Mouse (Mus musculus): ENCODE data around the gene Cntd1. TPM values are rescaled to one million over a fixed set of nuclear protein-coding genes. Genes with fewer than 3 reads are reported as not detected.
A peak's percentile ranks its signal among the peaks of the same experiment; 100 is the strongest.

The Cntd1 gene
- polyA plus RNA-seq, 1 experiment from 2014 or later, result 1.3 TPM

DNA sequence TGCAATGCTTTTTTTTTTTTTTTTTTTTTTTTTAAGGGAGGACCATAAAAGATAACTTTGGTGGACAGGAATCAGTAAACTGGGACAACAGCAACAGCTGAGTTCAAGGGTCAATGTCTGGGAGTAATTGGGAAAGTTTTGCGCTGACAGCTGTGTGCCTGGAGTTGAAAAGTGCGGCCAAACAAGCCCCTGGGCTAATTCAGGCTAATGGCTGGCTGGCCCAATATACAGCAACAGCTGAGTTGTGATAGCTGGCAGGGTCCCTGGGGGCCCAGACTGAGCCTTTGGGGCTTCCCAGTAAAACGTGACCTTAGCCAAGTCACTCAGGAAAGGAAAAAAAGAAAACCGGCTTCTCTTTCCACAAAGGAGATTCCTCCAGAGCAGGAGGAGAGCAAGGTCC, 33.7 kb upstream of the Cntd1 start:
- Histone ChIP-seq H3K36me3 (no peaks in the 10 kb centered on the region), H3K9me3 (no peaks in the 10 kb centered on the region), H3K4me3 (no peak overlapping the region), H3K27me3 (peaks cover 56% of the 10 kb centered on the region), H3K4me1 (replicated peaks) (peaks cover 16% of the 10 kb centered on the region), H3K27ac (no peak overlapping the region; the same call in 1 of the 2 replicates), H3K4me2 (peak overlapping the region; percentile 96; the same call in 1 of the 2 replicates), H3K9ac (no peak overlapping the region)
- no peak for ATAC-seq (ENCODE audit: low FRiP score)
- WGBS, result 35% methylated on average over 4 of the region's 4 CpGs

- Histone ChIP-seq H3K4me3 (peak within 1 kb of the TSS; percentile 59), H3K9me3 (no peaks in the 10 kb centered on the region), H3K27me3 (peaks cover 56% of the 10 kb centered on the region), H3K36me3 (no peaks in the 10 kb centered on the region), H3K27ac (peak within 1 kb of the TSS; percentile 60), H3K4me2 (peak within 1 kb of the TSS; percentile 96), H3K4me1 (replicated peaks) (peaks cover 16% of the 10 kb centered on the region), H3K9ac (peak within 1 kb of the TSS; percentile 82)
- under 1% methylated on average over 59 of the region's 63 CpGs for WGBS
- ATAC-seq (ENCODE audit: low FRiP score), result peak; percentile 68
Measured at GRCm38 (mm10) chr11:101245855-101246701, 32.7 kb upstream of the Cntd1 start, which contains the start of gene Ramp2. Ramp2 (plus strand) TSS chr11:101246028.

DNA sequence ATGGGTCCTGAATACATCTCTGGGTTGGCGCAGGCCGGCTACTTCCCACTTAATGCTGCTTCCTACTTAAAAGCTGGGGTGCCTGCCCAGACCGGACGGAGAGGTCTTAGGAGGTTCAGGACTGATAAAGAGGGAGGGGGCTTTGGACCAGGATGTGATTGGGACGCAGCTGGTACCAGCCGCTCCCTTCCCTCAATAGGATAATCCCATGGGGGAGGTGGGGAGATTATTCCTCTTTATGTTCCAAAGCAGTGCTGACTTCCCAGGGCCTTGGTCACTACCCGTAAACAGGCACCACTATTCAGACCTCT, 32.2 kb upstream of the Cntd1 start:
- Histone ChIP-seq H3K4me2 (peak overlapping the region; percentile 96), H3K9ac (peak overlapping the region; percentile 82), H3K4me3 (peak overlapping the region; percentile 59), H3K4me1 (replicated peaks) (peaks cover 16% of the 10 kb centered on the region), H3K9me3 (no peaks in the 10 kb centered on the region), H3K36me3 (no peaks in the 10 kb centered on the region), H3K27ac (peak overlapping the region; percentile 60), H3K27me3 (peaks cover 56% of the 10 kb centered on the region)
- ATAC-seq (ENCODE audit: low FRiP score), result peak; percentile 32; the same call in 1 of the 2 replicates
- WGBS, result 2% methylated on average over 7 of the region's 7 CpGs

GRCm38 (mm10) chr11:101247521-101248030, 31.2 kb upstream of the Cntd1 start:
- 79% methylated on average over 6 of the region's 6 CpGs for WGBS
- Histone ChIP-seq H3K9ac (no peak overlapping the region), H3K27ac (0 out of 2 replicates have a peak overlapping the region, but pooled peaks have one; percentile 12), H3K9me3 (no peaks in the 10 kb centered on the region), H3K4me2 (peak overlapping the region; percentile 96), H3K4me3 (peak overlapping the region; percentile 59), H3K4me1 (replicated peaks) (peaks cover 17% of the 10 kb centered on the region), H3K27me3 (peaks cover 54% of the 10 kb centered on the region), H3K36me3 (no peaks in the 10 kb centered on the region)
- no peak for ATAC-seq (ENCODE audit: low FRiP score)

GRCm38 (mm10) chr11:101248258-101248994, 30.4 kb upstream of the Cntd1 start:
- 39% methylated on average over 14 of the region's 14 CpGs for WGBS
- Histone ChIP-seq H3K4me1 (replicated peaks) (peaks cover 23% of the 10 kb centered on the region), H3K4me2 (peak overlapping the region; percentile 96; the same call in 1 of the 2 replicates), H3K27me3 (peaks cover 49% of the 10 kb centered on the region), H3K9ac (no peak overlapping the region), H3K36me3 (no peaks in the 10 kb centered on the region), H3K9me3 (no peaks in the 10 kb centered on the region), H3K4me3 (0 out of 2 replicates have a peak overlapping the region, but pooled peaks have one; percentile 12), H3K27ac (no peak overlapping the region)
- ATAC-seq (ENCODE audit: low FRiP score), result no peak

DNA sequence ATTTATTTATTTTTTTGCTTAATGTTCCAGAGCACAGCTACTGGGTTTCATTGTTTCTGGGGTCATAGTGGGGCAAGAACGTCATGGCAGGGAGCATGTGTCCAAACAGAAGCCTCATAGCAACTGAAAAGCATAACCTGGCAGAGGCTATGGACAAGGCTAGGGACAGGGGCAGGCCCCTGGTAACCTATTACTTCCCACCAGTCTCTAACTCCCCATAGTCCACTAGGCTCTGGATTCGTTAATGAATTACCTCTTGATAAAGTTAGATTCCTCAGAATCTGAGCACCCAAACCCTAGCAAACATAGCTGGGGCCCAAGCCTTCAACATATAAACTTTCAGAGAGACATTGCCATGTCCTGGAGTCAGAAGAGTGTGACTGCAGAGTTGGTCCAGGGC, 27.8 kb upstream of the Cntd1 start:
- Histone ChIP-seq H3K4me1 (replicated peaks) (peaks cover 28% of the 10 kb centered on the region), H3K36me3 (no peaks in the 10 kb centered on the region), H3K9ac (no peak overlapping the region), H3K27ac (no peak overlapping the region), H3K4me3 (no peak overlapping the region), H3K9me3 (no peaks in the 10 kb centered on the region), H3K27me3 (peaks cover 24% of the 10 kb centered on the region), H3K4me2 (no peak overlapping the region)
- ATAC-seq (ENCODE audit: low FRiP score), result no peak
- WGBS, result 72% methylated on average over 2 of the region's 2 CpGs

- WGBS, result 16% methylated on average over 7 of the region's 7 CpGs
- H3K4me2 ChIP-seq, result peak overlapping the region; percentile 95
- ATAC-seq (ENCODE audit: low FRiP score), result no peak
- peak overlapping the region; percentile 91 for H3K27ac ChIP-seq
- no peaks in the 10 kb centered on the region for H3K9me3 ChIP-seq
- peaks cover 16% of the 10 kb centered on the region for H3K4me1 ChIP-seq (replicated peaks)
- peaks cover 6% of the 10 kb centered on the region for H3K27me3 ChIP-seq
- H3K36me3 ChIP-seq, result peaks cover 6% of the 10 kb centered on the region
- H3K9ac ChIP-seq, result peak overlapping the region; percentile 95
- H3K4me3 ChIP-seq, result peak overlapping the region; percentile 90
Measured at GRCm38 (mm10) chr11:101252941-101253340, 25.9 kb upstream of the Cntd1 start.

GRCm38 (mm10) chr11:101253613-101254389, 25.0 kb upstream of the Cntd1 start, which contains the start of gene Vps25:
Vps25 (plus strand) TSS chr11:101253707.
- peak; percentile 88 for ATAC-seq (ENCODE audit: low FRiP score)
- Histone ChIP-seq H3K4me2 (peak within 1 kb of the TSS; percentile 95), H3K4me1 (replicated peaks) (peaks cover 16% of the 10 kb centered on the region), H3K27ac (peak within 1 kb of the TSS; percentile 91), H3K27me3 (0 out of 2 replicates have a peak, but pooled peaks cover under 1% of the 10 kb centered on the region), H3K36me3 (peaks cover 13% of the 10 kb centered on the region), H3K9me3 (no peaks in the 10 kb centered on the region), H3K4me3 (peak within 1 kb of the TSS; percentile 90), H3K9ac (peak within 1 kb of the TSS; percentile 95)
- under 1% methylated on average over 40 of the region's 40 CpGs for WGBS

DNA sequence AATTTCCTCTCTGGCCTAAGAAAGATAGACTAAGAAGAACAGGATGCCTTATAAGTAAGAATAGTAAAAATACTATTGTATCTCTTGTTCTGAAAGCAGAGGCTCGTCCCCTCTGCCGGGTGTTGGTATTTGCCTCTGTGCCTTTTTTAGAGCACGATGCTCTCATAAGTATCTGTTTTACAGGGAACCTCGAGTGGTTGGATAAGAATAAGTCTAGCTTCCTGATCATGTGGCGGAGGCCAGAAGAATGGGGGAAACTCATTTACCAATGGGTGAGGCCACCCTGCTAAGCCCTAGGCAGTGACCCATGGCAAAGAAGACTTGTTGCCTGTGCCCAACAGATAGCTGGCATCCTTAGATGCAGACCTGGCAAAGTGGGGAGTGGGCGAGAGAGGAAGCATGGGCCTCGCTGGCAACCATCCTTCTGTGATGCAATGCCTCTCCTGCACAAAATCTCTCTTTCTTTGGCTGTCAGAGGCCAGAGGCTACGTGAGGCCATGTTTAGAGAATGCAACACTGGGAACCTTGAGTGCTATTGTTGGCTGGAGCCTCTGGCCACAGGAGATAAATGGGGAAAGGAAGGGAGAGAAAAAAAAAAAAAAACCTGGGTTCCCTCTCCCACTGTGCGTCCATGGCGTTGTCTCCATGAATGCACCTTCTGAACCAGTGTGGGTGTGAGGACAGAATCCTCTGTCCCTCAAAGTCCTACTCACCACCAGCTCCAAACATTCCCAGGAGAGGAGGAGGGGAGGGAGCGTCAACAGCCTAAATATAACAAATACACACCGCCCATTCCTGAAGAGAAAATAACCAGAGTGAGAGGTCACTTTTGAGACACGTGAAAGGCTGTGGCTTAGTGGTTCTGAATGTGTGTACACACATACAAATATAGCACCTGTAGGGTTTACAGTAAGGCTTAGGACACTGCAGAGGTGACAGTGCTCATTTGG, 22.7 kb upstream of the Cntd1 start:
- H3K4me3 ChIP-seq, result no peak overlapping the region
- H3K9me3 ChIP-seq, result no peaks in the 10 kb centered on the region
- no peak overlapping the region for H3K4me2 ChIP-seq
- 87% methylated on average over 13 of the region's 13 CpGs for WGBS
- H3K27me3 ChIP-seq, result peaks cover 23% of the 10 kb centered on the region
- peaks cover 18% of the 10 kb centered on the region for H3K36me3 ChIP-seq
- H3K27ac ChIP-seq, result no peak overlapping the region
- no peak overlapping the region for H3K9ac ChIP-seq
- ATAC-seq (ENCODE audit: low FRiP score), result no peak
- peaks cover 36% of the 10 kb centered on the region for H3K4me1 ChIP-seq (replicated peaks)

GRCm38 (mm10) chr11:101259261-101259712, 19.5 kb upstream of the Cntd1 start:
- H3K27me3 ChIP-seq, result peaks cover 54% of the 10 kb centered on the region
- H3K4me1 ChIP-seq (replicated peaks), result peaks cover 47% of the 10 kb centered on the region
- H3K36me3 ChIP-seq, result peaks cover 18% of the 10 kb centered on the region
- no peak overlapping the region for H3K27ac ChIP-seq
- H3K9ac ChIP-seq, result 0 out of 2 replicates have a peak overlapping the region, but pooled peaks have one; percentile 76
- no peaks in the 10 kb centered on the region for H3K9me3 ChIP-seq
- H3K4me3 ChIP-seq, result no peak overlapping the region
- ATAC-seq (ENCODE audit: low FRiP score), result no peak
- 48% methylated on average over 6 of the region's 6 CpGs for WGBS
- peak overlapping the region; percentile 92 for H3K4me2 ChIP-seq
